Mouse (Mus musculus) brain, adult 2 months (tissue): ENCODE data around the gene Fam71e2.
"Not testable (repeated sequence)": the region's sequence is repeated elsewhere in the genome, so short reads cannot be mapped to it uniquely, and the experiment has no call there.

Experiments
- DNase-seq: peaks from one replicate; pipeline ENCODE4 v3.0.0; 2011; ENCODE audit warnings: low read depth, low spot score

Fam71e2 gene

DNA sequence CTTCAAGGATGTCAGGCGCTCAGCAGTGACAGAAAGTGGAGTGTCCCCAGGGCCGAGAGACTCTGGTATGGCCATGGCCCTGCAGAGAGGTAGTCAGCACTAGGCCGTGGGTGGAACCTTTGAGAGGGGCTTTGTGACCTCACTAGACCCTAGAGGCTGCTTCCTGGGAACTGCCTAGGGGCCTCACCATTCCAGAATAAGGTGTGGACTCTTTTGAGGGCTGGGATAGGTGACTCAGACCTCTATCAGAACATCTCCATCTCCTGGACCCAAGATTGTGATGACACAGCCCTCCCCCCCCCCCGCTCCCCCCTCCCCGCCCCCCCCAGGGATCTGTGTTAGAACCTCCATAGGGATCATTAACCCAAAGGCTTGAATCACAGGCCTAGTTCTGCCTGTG, at the start of gene Fam71e2:
TSS of gene Fam71e2 (minus strand) at position 101 of the 400 bp plus-strand sequence.
- no peak for DNase-seq

- no peak for DNase-seq
Observed at GRCm38 (mm10) chr7:4816559-4816958, 45.5 kb upstream of the Fam71e2 start.

DNA sequence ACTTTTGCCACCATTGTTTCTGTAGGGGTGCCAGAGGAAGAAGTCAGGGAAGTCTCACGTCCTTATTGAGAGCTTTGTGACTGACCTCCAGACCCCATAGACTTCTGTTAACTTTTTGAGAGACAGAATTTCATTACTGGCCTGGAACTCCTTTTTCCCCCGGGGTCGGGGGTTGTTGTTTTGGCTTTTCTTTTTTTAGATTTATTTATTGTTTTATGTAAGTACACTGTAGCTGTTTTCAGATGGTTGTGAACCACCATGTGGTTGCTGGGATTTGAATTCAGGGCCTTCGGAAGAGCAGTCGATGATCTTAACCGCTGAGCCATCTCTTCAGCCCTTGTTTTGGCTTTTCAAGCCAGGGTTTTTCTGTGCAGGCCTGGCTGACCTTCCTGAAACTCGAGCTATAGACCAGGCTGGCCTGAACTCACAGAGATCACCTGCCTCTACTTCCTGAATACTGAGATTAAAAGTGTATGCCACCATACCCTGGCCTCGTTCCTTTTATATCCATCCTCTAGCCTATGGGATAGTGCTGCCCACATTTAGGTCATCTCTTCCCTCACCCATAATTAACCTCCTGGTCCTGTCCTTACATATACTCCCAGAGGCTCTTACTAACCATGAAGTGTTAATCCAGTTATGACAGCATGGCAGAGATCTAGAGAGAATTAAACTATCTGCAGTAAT, 42.1 kb upstream of the Fam71e2 start:
- DNase-seq, result no peak

GRCm38 (mm10) chr7:4812303-4813104, 41.4 kb upstream of the Fam71e2 start, which contains the start of gene Ube2s:
Ube2s (minus strand) TSS chr7:4812590.
- DNase-seq, result peak; percentile 100

DNA sequence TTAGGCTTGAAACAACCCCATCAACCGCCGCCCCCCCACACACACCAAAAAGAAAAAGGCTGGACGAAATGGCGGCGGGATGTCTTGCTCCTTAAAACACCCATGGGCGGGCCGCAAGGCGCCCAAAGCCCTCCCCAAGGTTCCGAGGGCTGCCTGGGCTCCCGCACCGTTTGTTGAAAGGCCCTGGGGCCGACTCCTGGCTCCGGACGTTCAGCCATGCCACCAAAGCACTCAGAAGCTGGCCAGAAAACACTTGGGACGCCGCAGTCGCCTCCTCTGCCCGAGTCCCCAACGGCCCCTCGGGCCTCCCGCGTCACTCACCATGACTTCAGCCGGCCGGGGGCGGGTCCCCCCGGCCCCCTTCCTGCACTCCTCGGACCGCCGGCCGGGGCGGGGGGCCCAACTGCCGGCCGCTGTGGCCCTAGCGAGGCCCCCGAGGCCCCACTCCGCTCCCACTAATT, 40.8 kb upstream of the Fam71e2 start:
- DNase-seq, result no peak

DNA sequence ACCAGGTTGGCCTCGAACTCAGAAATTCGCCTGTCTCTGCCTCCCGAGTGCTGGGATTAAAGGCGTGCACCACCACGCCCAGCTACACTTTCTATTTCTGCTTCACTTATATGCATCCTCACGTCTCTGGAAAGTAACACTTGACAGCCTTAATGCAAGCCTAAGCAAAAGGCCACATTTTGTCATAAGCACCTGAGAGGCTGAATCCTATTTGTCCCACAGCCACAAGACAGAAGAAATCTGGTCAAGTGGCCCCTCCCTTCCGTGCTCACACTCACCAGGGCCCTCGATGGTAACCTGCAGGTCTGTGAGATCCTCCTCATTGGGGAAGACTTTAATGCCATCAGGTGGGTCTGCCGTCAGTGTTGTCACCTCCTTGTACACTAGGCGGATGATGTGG, 40.0 kb upstream of the Fam71e2 start:
- DNase-seq, result not testable (repeated sequence)

GRCm38 (mm10) chr7:4806716-4807115, 35.6 kb upstream of the Fam71e2 start:
- peak; percentile 81 for DNase-seq

- no peak for DNase-seq
Observed at GRCm38 (mm10) chr7:4802247-4802646, 31.1 kb upstream of the Fam71e2 start.

GRCm38 (mm10) chr7:4795767-4796433, 24.8 kb upstream of the Fam71e2 start:
- peak; percentile 82 for DNase-seq

DNA sequence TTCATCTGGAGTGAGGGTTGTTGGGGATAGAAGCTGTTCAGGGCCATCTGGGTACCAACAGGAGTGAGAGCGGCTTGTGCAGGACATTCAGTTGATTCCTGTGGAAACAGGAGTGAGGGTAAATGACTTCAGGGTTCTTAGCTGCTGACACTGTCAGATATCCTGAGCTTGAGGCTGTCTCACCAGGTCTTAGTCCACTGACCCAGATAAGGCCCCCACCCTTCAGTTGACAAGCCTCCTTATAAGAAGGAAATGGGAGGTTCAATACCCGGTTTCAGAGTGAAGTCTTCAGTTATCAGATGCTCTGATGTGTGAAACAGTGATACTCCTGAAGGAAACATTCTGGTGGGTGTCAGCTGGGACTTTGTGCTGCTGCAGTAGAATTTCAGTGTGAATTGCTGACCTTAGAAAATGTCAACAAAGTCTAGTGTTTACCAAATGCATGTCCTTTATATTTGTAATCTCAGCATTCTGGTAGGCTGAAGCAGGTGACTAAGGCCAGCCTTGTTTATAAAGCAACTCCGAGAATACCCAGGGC, 23.6 kb upstream of the Fam71e2 start:
- no peak for DNase-seq

DNA sequence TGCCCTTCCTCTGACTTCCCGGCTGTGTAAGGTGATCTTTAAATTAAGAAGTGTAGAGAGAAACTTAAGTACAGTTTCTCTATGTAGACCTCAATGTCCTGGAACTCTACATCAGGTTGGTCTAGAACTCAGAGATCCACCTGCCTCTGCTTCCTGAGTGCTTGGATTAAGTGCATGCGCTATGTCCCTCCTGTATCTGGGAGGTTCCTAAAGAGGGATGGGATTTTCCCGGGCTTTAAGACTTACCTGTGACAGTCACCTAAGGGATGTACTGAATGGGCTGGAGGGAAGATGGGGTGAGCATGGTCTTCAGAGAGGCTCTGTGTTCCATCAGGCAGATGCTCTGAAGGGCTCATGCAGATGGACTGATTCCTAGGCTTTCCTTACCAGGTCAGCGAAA, 22.6 kb upstream of the Fam71e2 start:
- DNase-seq, result no peak

DNA sequence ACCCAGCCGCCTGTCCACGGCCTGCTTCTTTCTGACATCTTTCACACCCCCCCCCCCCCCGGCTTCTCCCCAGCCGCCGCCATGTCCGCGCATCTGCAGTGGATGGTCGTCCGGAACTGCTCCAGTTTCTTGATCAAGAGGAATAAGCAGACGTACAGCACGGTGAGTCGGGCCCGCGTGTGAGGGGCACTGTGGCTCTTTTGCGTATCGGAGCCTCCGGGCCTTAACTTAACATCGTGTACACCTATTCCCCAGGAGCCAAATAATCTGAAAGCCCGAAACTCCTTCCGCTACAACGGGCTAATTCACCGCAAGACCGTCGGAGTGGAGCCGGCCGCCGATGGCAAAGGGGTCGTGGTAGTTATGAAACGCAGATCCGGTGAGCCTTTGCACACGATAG, 22.1 kb upstream of the Fam71e2 start:
- DNase-seq, result not testable (repeated sequence)

- DNase-seq, result peak; percentile 99
Observed at GRCm38 (mm10) chr7:4792278-4793212, 21.4 kb upstream of the Fam71e2 start, which contains the start of gene Rpl28. Rpl28 (plus strand) TSS chr7:4792874.

GRCm38 (mm10) chr7:4789436-4789935, 18.4 kb upstream of the Fam71e2 start, which contains the start of gene Tmem238:
Tmem238 (minus strand) TSS chr7:4789656.
- DNase-seq, result peak; percentile 68

DNA sequence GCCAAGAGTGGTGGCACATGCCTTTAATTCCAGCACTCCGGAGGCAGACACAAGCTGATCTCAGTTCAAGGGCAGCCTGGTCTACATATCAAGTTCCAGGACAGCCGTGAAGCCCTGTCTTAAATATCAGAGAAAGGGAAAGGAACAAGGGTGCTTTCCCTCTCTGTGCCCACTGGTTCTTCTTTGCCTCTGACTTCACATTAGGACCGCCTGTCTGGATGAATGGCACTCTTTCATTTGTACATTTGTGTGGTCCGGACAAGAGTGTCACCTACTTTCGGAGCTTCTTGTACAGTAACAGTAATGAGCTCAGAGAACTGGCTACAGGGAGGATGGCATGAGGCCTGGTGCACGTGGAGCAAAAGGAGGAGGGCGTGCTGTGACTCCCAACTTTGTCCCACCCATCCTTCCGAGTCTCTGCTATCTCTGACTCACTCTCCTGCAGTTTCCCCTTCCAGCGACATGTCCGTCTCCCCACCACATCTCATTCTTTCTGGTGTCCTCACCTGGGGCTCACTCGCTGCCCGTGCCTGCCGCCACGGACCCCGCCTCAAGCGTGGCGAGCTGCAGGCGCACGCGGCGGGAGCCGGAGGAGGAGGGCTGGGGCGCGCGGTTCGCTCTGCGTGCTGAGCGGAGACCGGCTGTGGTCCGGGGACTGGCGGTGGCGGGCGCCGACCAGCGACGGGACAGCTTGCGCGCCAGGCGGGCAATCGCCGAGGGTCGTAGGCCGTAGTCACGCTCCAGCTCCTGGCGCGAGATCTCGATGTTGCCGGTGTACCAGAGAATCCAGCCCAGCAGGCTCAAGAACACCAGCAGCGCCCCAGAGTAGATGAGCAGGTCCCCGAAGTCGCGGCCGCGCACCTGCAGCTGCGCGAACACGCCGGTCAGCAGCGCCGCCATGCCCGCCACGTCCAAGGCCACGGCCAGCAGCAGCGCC, 17.7 kb upstream of the Fam71e2 start:
- peak; percentile 70 for DNase-seq

DNA sequence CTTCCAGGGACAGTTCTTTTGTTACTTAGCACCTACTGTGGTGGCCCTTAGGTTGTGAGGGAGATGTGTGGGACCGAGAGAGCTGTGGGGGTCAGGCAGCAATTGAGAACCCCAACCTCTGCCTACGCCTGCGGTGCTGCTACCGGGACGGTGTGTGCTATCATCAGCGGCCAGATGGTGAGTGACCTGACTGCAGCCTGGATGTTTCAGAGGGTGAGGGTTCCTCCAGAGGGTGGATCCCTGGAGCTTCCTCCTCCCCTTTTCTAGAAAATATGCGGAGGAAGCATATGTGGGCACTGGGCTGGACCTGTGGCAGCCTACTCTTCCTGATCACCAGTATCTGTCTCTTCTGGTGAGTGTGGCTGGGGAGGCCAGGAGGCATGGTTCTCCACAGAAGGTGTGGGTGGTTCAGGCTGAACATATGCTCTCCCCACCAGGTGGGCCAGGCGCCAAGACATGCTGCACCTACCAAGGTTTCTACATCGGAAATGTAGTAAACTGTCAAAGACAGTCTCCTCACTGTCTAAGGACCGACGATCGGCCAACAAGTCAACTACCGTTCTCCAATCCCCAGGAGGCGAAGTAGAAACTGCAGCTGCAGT, 12.7 kb upstream of the Fam71e2 start:
- peak; percentile 92 for DNase-seq

DNA sequence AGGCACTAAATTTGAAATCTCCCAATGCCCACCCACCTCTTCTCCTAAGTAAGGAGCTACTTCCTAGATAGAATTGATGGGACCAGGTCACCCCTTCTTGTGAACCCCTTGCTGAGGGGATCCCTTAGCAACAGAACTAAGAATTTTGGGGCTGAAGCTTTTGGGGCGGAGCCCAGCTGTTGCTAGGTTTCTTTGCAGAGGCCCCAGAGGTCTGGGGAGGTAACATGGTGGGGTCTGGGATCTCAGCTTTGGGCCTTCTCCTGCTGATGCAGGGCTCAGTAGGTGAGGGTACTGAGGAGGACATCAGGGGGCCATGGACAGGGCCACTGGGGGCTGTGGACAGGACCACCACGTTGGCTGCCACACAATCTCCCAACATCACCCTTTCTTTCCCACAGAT, 11.7 kb upstream of the Fam71e2 start, which contains the start of the genes Il11 and Tmem190:
TSS of gene Il11 (minus strand) at position 101 of the 400 bp plus-strand sequence.
TSS of gene Tmem190 (plus strand) at position 179 of the 400 bp plus-strand sequence.
- no peak for DNase-seq

- no peak for DNase-seq
Observed at GRCm38 (mm10) chr7:4782130-4782529, 11.0 kb upstream of the Fam71e2 start.

DNA sequence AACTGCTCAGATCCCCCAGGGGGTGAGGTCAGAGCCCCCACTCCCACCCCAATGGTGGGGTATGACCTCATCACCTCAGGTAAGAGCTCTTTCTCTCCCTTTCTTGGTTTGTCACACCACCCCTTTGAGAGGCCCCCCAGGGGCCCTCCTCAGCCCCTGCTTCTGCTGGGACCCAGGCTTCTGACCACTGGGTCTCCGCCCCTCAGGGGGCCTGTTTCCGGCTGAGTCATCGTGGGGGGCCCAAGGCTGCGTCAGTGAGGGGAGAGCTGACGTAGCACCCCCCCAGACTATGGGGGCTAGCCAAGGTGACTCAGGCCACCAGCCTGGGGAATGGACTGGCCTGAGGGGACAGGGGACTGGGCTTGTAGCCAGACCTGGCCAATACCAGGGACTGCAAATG, 8.8 kb upstream of the Fam71e2 start:
- no peak for DNase-seq
